Mouse (Mus musculus) spleen, adult 2 months (tissue): ENCODE measurements around the gene Gatad2a. TPM values are rescaled to one million over a fixed set of nuclear protein-coding genes. Genes with fewer than 3 reads are reported as not detected.
A peak's percentile ranks its signal among the peaks of the same experiment; 100 is the strongest.

Experiments used
- DNase-seq, 2 experiments: peaks; one replicate each; pipeline versions ENCODE4 v3.0.0 to v3.0.0-alpha.2; 2012 to 2021; ENCODE audit warnings: low spot score in 2 of 2, low read depth in 1 of 2
- H3K27ac ChIP-seq: fragments of 200-500 bp; 2 replicates; pipeline ENCODE4 v1.5.1; 2012; ENCODE audit warnings: low read length, inconsistent platforms; ENCODE audit not compliant: insufficient read depth
- H3K27me3 ChIP-seq: fragments of 200-500 bp; 2 replicates; pipeline ENCODE4 v1.6.1; 2012; ENCODE audit warnings: mild to moderate bottlenecking, moderate library complexity, low read length, inconsistent platforms; ENCODE audit not compliant: control insufficient read depth, insufficient read depth
- H3K36me3 ChIP-seq: fragments of 200-500 bp; 2 replicates; pipeline ENCODE4 v1.6.1; 2012; ENCODE audit warnings: mild to moderate bottlenecking, low read length, inconsistent platforms; ENCODE audit not compliant: control insufficient read depth, insufficient read depth
- H3K4me1 ChIP-seq: fragments of 200-500 bp; 2 replicates; pipeline ENCODE4 v1.6.1; 2011; ENCODE audit warnings: inconsistent platforms; ENCODE audit not compliant: control insufficient read depth, insufficient read depth, insufficient read length
- H3K4me3 ChIP-seq: fragments of 200-500 bp; 2 replicates; pipeline ENCODE4 v1.5.1; 2011; ENCODE audit warnings: mild to moderate bottlenecking, inconsistent platforms; ENCODE audit not compliant: insufficient read depth, insufficient read length; ENCODE audit errors: extremely low read depth
- CTCF ChIP-seq: fragments of 200-500 bp; IDR thresholded peaks from 2 replicates; pipeline ENCODE4 v1.5.1; 2011; ENCODE audit warnings: mild to moderate bottlenecking, inconsistent platforms; ENCODE audit not compliant: insufficient read depth, insufficient read length, insufficient replicate concordance; ENCODE audit errors: extremely low read depth
- POLR2A ChIP-seq: fragments of 200-500 bp; IDR thresholded peaks from 2 replicates; pipeline ENCODE4 v1.6.1; 2011; ENCODE audit warnings: low read depth, low read length, inconsistent platforms
- WGBS: fragments of 180-500 bp; shearing (Covaris S2); methylation state at CpG from one replicate; pipeline ENCODE4 v1.1.7; 2018; 5-methylcytosine and 5-hydroxymethylcytosine counted together
- polyA plus RNA-seq: library from polyadenylated mRNA; depleted of rRNA; stranded (reverse); fragments of >200 nt; gene quantifications from 2 replicates; pipeline ENCODE4 v1.2.3, GENCODE M21; 2012

The Gatad2a gene
- polyA plus RNA-seq, 1 experiment = 45.8 TPM

GRCm38 (mm10) chr8:69882833-69883600 is 113.2 kb downstream of the Gatad2a start:
- Histone ChIP-seq H3K4me3 (no peak overlapping the region), H3K27me3 (peaks cover 55% of the 10 kb centered on the region), H3K36me3 (no peaks in the 10 kb centered on the region), H3K4me1 (peaks cover 26% of the 10 kb centered on the region), H3K27ac (no peak overlapping the region)
- TF ChIP-seq CTCF (no peak), POLR2A (no peak)
- DNase-seq = no peak
- 25% methylated on average over 52 of the region's 52 CpGs for WGBS

GRCm38 (mm10) chr8:69882021-69882756 is 114.0 kb downstream of the Gatad2a start:
- WGBS = 12% methylated on average over 103 of the region's 103 CpGs
- Histone ChIP-seq H3K4me1 (peaks cover 21% of the 10 kb centered on the region), H3K27ac (no peak overlapping the region), H3K36me3 (no peaks in the 10 kb centered on the region), H3K27me3 (peaks cover 48% of the 10 kb centered on the region), H3K4me3 (peak overlapping the region; percentile 33; the same call in 1 of the 2 replicates)
- no peak for TF ChIP-seq POLR2A
- no peak for TF ChIP-seq CTCF
- DNase-seq = no peak

GRCm38 (mm10) chr8:69881261-69881865 is 114.8 kb downstream of the Gatad2a start:
- TF ChIP-seq POLR2A = no peak
- no peak for TF ChIP-seq CTCF
- Histone ChIP-seq H3K36me3 (no peaks in the 10 kb centered on the region), H3K27ac (no peak overlapping the region), H3K4me1 (peaks cover 14% of the 10 kb centered on the region), H3K4me3 (no peak overlapping the region), H3K27me3 (peaks cover 41% of the 10 kb centered on the region)
- no peak for DNase-seq
- 31% methylated on average over 79 of the region's 79 CpGs for WGBS

- 25% methylated on average over 37 of the region's 37 CpGs for WGBS
- Histone ChIP-seq H3K27me3 (peaks cover 35% of the 10 kb centered on the region), H3K4me3 (no peak overlapping the region), H3K27ac (no peak overlapping the region), H3K36me3 (no peaks in the 10 kb centered on the region), H3K4me1 (peaks cover 12% of the 10 kb centered on the region)
- DNase-seq = no peak
- TF ChIP-seq POLR2A = no peak
Observed at GRCm38 (mm10) chr8:69880841-69881240, 115.3 kb downstream of the Gatad2a start.

GRCm38 (mm10) chr8:69879678-69880077 is 116.5 kb downstream of the Gatad2a start:
- Histone ChIP-seq H3K36me3 (no peaks in the 10 kb centered on the region), H3K27ac (no peak overlapping the region), H3K27me3 (peaks cover 28% of the 10 kb centered on the region), H3K4me3 (no peak overlapping the region), H3K4me1 (peaks cover 12% of the 10 kb centered on the region; the same call in 1 of the 2 replicates)
- TF ChIP-seq CTCF (no peak), POLR2A (no peak)
- DNase-seq = no peak
- WGBS = 67% methylated on average over 8 of the region's 8 CpGs

- H3K4me3 ChIP-seq = no peak overlapping the region
- TF ChIP-seq POLR2A = no peak
- TF ChIP-seq CTCF = no peak
- no peak overlapping the region for H3K27ac ChIP-seq
- peaks cover 24% of the 10 kb centered on the region for H3K27me3 ChIP-seq
- no peak for DNase-seq
- H3K36me3 ChIP-seq = no peaks in the 10 kb centered on the region
- peaks cover 12% of the 10 kb centered on the region; the same call in 1 of the 2 replicates for H3K4me1 ChIP-seq
- WGBS = 80% methylated on average over 3 of the region's 3 CpGs
Observed at GRCm38 (mm10) chr8:69877992-69878391, 118.2 kb downstream of the Gatad2a start.
